Mouse (Mus musculus) thymus, adult 2 months (tissue): ENCODE measurements around the gene Med13.

Source experiments
- CTCF ChIP-seq: fragments of 200-500 bp; IDR thresholded peaks from 2 replicates; pipeline ENCODE4 v1.5.1; 2012; ENCODE audit warnings: mild to moderate bottlenecking, control low read depth, low read length, moderate library complexity, borderline replicate concordance; ENCODE audit not compliant: control insufficient read depth, poor library complexity, insufficient read depth; ENCODE audit errors: extremely low read depth
- POLR2A ChIP-seq: fragments of 200-500 bp; IDR thresholded peaks from 2 replicates; pipeline ENCODE4 v1.6.1; 2012; ENCODE audit warnings: mild to moderate bottlenecking, low read length, control low read depth, moderate library complexity; ENCODE audit not compliant: control insufficient read depth, poor library complexity, insufficient read depth; ENCODE audit errors: extremely low read depth

DNA sequence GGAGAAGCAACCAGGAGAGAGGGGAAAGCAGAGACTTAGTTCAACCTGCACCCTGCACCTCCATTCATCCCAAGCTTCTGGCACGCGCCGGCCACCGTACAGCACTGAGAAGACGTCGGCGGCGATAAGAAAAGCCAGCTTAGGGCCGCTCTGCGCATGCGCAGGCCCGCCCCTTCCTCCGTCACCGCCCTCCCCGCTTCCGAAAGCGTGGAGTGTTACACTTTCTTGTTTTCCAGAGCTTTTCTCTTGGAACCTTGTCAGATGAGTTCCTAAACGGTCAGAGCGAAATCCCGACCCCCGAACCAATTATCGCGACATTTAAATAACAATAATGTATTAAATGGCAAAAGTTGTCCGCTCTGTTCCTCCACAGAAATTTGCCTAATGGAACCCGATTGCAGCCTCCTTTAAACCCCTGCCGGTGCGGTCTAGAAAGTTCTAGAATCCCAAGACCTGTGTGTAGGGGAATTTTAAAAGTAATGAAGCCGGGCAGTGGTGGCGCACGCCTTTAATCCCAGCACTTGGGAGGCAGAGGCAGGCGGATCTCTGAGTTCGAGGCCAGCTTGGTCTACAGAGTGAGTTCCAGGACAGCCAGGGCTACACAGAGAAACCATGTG is 99.8 kb downstream of the Med13 start, which contains the start of gene Ints2:
- TF ChIP-seq CTCF = no peak
- no peak for TF ChIP-seq POLR2A
